Mouse (Mus musculus): ENCODE results near the gene Prss41. TPM values are rescaled to one million over a fixed set of nuclear protein-coding genes. Genes with fewer than 3 reads are reported as not detected.

The Prss41 gene
- total and polyA plus RNA-seq, 2 experiments from 2014 or later: not detected

- no peak overlapping the region for H3K9ac ChIP-seq (replicated peaks; ENCODE audit: low read depth, low read length)
Measured at GRCm38 (mm10) chr17:23823614-23824013, 20.4 kb downstream of the Prss41 start.

GRCm38 (mm10) chr17:23823018-23823417 is 21.0 kb downstream of the Prss41 start:
- Histone ChIP-seq H3K9me3 (replicated peaks; ENCODE audit: control insufficient read depth, low read length) (no peaks in the 10 kb centered on the region), H3K27ac (ENCODE audit: low read depth) (no peak overlapping the region), H3K4me1 (ENCODE audit: control insufficient read depth, insufficient read depth) (0 out of 2 replicates have a peak, but pooled peaks cover 9% of the 10 kb centered on the region), H3K27me3 (ENCODE audit: control insufficient read depth, insufficient read depth, low read length) (no peaks in the 10 kb centered on the region), H3K4me3 (ENCODE audit: low read depth, low read length) (no peak overlapping the region), H3K4me2 (ENCODE audit: low read depth, low read length) (no peak overlapping the region), H3K36me3 (replicated peaks; ENCODE audit: control insufficient read depth, insufficient read depth, low read length) (peaks cover 87% of the 10 kb centered on the region), H3K9ac (replicated peaks; ENCODE audit: low read depth, low read length) (no peak overlapping the region)
- DNase-seq (ENCODE audit: low spot score) (no peak), ATAC-seq (ENCODE audit: insufficient read depth, low read depth) (no peak)
- 74% methylated on average over 16 of the region's 16 CpGs for WGBS
- no peak for TF ChIP-seq EP300 (IDR thresholded peaks at IDR 0.05; ENCODE audit: low read depth)
- no peak for TF ChIP-seq CTCF (IDR thresholded peaks at IDR 0.05; ENCODE audit: low read depth)

More at GRCm38 (mm10) chr17:23823614-23824013, 20.4 kb downstream of the Prss41 start:
- peaks cover 81% of the 10 kb centered on the region for H3K36me3 ChIP-seq (replicated peaks; ENCODE audit: control insufficient read depth, insufficient read depth, low read length)
- ATAC-seq (ENCODE audit: insufficient read depth, low read depth) (no peak), DNase-seq (ENCODE audit: low spot score) (no peak)
- TF ChIP-seq EP300 (IDR thresholded peaks at IDR 0.05; ENCODE audit: low read depth) (no peak), CTCF (IDR thresholded peaks at IDR 0.05; ENCODE audit: low read depth) (no peak)
- no peak overlapping the region for H3K4me3 ChIP-seq (ENCODE audit: low read depth, low read length)
- no peaks in the 10 kb centered on the region for H3K27me3 ChIP-seq (ENCODE audit: control insufficient read depth, insufficient read depth, low read length)
- H3K9me3 ChIP-seq (replicated peaks; ENCODE audit: control insufficient read depth, low read length): no peaks in the 10 kb centered on the region
- WGBS: 85% methylated on average over 12 of the region's 12 CpGs
- no peak overlapping the region for H3K4me2 ChIP-seq (ENCODE audit: low read depth, low read length)
- H3K4me1 ChIP-seq (ENCODE audit: control insufficient read depth, insufficient read depth): 0 out of 2 replicates have a peak, but pooled peaks cover 11% of the 10 kb centered on the region
- no peak overlapping the region for H3K27ac ChIP-seq (ENCODE audit: low read depth)

GRCm38 (mm10) chr17:23822094-23822493 is 21.9 kb downstream of the Prss41 start:
- Histone ChIP-seq H3K27ac (ENCODE audit: low read depth) (0 out of 2 replicates have a peak overlapping the region, but pooled peaks have one; percentile 9), H3K36me3 (replicated peaks; ENCODE audit: control insufficient read depth, insufficient read depth, low read length) (peaks cover 97% of the 10 kb centered on the region), H3K4me2 (ENCODE audit: low read depth, low read length) (no peak overlapping the region), H3K4me3 (ENCODE audit: low read depth, low read length) (no peak overlapping the region), H3K9me3 (replicated peaks; ENCODE audit: control insufficient read depth, low read length) (no peaks in the 10 kb centered on the region), H3K9ac (replicated peaks; ENCODE audit: low read depth, low read length) (no peak overlapping the region), H3K4me1 (ENCODE audit: control insufficient read depth, insufficient read depth) (no peaks in the 10 kb centered on the region), H3K27me3 (ENCODE audit: control insufficient read depth, insufficient read depth, low read length) (no peaks in the 10 kb centered on the region)
- ATAC-seq (ENCODE audit: insufficient read depth, low read depth) (no peak), DNase-seq (ENCODE audit: low spot score) (no peak)
- no peak for TF ChIP-seq CTCF (IDR thresholded peaks at IDR 0.05; ENCODE audit: low read depth)
- 56% methylated on average over 6 of the region's 6 CpGs for WGBS

DNA sequence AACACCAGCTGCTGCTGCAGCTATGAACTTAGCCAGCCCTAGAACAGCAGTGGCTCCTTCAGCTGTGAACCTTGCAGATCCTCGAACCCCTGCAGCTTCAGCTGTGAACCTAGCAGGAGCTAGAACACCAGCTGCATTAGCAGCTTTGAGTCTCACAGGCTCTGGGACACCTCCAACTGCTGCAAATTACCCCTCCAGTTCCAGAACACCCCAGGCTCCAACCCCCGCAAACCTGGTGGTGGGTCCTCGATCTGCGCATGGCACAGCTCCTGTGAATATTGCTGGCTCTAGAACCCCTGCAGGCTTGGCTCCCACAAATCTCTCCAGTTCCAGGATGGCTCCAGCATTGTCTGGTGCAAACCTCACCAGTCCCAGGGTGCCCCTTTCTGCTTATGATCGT is 23.2 kb downstream of the Prss41 start:
- WGBS: 95% methylated on average over 5 of the region's 5 CpGs
- H3K4me2 ChIP-seq (ENCODE audit: low read depth, low read length): no peak overlapping the region
- H3K9me3 ChIP-seq (replicated peaks; ENCODE audit: control insufficient read depth, low read length): no peaks in the 10 kb centered on the region
- H3K27ac ChIP-seq (ENCODE audit: low read depth): no peak overlapping the region
- DNase-seq (ENCODE audit: low spot score) (no peak), ATAC-seq (ENCODE audit: insufficient read depth, low read depth) (no peak)
- H3K9ac ChIP-seq (replicated peaks; ENCODE audit: low read depth, low read length): no peak overlapping the region
- H3K27me3 ChIP-seq (ENCODE audit: control insufficient read depth, insufficient read depth, low read length): no peaks in the 10 kb centered on the region
- H3K36me3 ChIP-seq (replicated peaks; ENCODE audit: control insufficient read depth, insufficient read depth, low read length): peaks cover 100% of the 10 kb centered on the region
- no peak overlapping the region for H3K4me3 ChIP-seq (ENCODE audit: low read depth, low read length)
- no peaks in the 10 kb centered on the region for H3K4me1 ChIP-seq (ENCODE audit: control insufficient read depth, insufficient read depth)
- TF ChIP-seq CTCF (IDR thresholded peaks at IDR 0.05; ENCODE audit: low read depth): no peak
- no peak for TF ChIP-seq EP300 (IDR thresholded peaks at IDR 0.05; ENCODE audit: low read depth)

DNA sequence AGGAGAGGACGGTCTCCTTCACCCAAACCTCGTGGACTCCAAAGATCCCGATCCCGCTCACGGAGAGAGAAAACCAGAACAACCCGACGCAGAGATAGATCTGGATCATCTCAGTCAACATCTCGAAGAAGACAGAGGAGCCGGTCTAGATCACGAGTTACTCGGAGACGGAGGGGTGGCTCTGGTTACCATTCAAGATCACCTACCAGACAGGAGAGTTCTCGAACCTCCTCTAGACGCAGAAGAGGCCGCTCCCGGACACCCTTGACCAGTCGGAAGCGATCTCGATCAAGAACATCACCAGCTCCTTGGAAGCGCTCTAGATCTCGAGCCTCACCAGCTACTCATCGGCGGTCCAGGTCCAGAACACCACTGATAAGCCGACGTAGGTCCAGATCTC is 24.7 kb downstream of the Prss41 start:
- H3K4me2 ChIP-seq (ENCODE audit: low read depth, low read length): no peak overlapping the region
- ATAC-seq (ENCODE audit: insufficient read depth, low read depth) (no peak), DNase-seq (ENCODE audit: low spot score) (no peak)
- TF ChIP-seq EP300 (IDR thresholded peaks at IDR 0.05; ENCODE audit: low read depth): no peak
- no peak for TF ChIP-seq CTCF (IDR thresholded peaks at IDR 0.05; ENCODE audit: low read depth)
- no peaks in the 10 kb centered on the region for H3K9me3 ChIP-seq (replicated peaks; ENCODE audit: control insufficient read depth, low read length)
- no peaks in the 10 kb centered on the region for H3K27me3 ChIP-seq (ENCODE audit: control insufficient read depth, insufficient read depth, low read length)
- no peak overlapping the region for H3K9ac ChIP-seq (replicated peaks; ENCODE audit: low read depth, low read length)
- H3K36me3 ChIP-seq (replicated peaks; ENCODE audit: control insufficient read depth, insufficient read depth, low read length): peaks cover 100% of the 10 kb centered on the region
- no peak overlapping the region for H3K4me3 ChIP-seq (ENCODE audit: low read depth, low read length)
- H3K4me1 ChIP-seq (ENCODE audit: control insufficient read depth, insufficient read depth): no peaks in the 10 kb centered on the region
- H3K27ac ChIP-seq (ENCODE audit: low read depth): no peak overlapping the region
- WGBS: 98% methylated on average over 25 of the region's 25 CpGs

DNA sequence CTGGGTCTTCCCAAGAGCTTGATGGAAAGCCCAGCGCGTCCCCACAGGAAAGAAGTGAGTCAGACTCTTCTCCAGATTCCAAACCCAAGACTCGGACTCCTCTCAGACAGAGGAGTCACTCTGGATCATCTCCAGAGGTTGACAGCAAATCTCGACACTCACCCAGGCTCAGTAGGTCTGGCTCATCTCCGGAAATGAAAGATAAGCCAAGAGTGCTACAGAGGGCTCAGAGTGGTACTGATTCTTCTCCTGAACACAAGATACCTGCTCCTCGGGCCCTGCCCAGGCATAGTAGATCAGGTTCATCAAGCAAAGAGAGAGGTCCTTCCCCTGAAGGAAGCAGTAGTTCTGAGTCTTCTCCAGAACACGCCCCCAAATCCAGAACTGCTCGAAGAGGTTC is 25.4 kb downstream of the Prss41 start:
- Histone ChIP-seq H3K4me1 (ENCODE audit: control insufficient read depth, insufficient read depth) (no peaks in the 10 kb centered on the region), H3K36me3 (replicated peaks; ENCODE audit: control insufficient read depth, insufficient read depth, low read length) (peaks cover 99% of the 10 kb centered on the region), H3K27me3 (ENCODE audit: control insufficient read depth, insufficient read depth, low read length) (no peaks in the 10 kb centered on the region), H3K4me3 (ENCODE audit: low read depth, low read length) (no peak overlapping the region), H3K9me3 (replicated peaks; ENCODE audit: control insufficient read depth, low read length) (no peaks in the 10 kb centered on the region), H3K4me2 (ENCODE audit: low read depth, low read length) (no peak overlapping the region), H3K27ac (ENCODE audit: low read depth) (no peak overlapping the region), H3K9ac (replicated peaks; ENCODE audit: low read depth, low read length) (no peak overlapping the region)
- TF ChIP-seq EP300 (IDR thresholded peaks at IDR 0.05; ENCODE audit: low read depth): no peak
- no peak for TF ChIP-seq CTCF (IDR thresholded peaks at IDR 0.05; ENCODE audit: low read depth)
- WGBS: 92% methylated on average over 8 of the region's 8 CpGs
- DNase-seq (ENCODE audit: low spot score): no peak
- no peak for ATAC-seq (ENCODE audit: insufficient read depth, low read depth)

All from heart, postnatal 0 days (tissue).